Mouse (Mus musculus): ENCODE results near the gene Tmem176b. TPM values are rescaled to one million over a fixed set of nuclear protein-coding genes. Genes with fewer than 3 reads are reported as not detected.

The Tmem176b gene
- polyA plus RNA-seq, 1 experiment from 2014 or later: 235 TPM

DNA sequence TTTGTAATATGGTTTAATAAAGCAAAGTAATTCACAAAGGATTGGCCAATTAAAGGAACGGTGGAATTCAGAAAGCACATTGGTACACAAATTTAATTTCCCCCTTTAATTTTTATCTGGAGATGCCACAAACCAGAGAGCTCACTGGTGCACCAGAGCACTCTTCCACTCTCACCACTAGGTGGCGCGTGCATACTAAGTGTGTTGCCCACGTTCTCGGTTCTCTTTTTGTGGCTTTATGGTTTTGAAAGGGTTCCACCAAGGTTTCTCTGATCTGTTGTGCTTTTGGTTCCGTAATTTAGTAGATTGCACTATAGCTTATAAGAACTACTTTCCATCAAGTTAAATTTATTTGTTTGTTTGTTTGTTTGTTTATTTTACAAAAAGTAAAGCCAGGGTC is 23.5 kb downstream of the Tmem176b start:
- Histone ChIP-seq H3K9me3 (no peaks in the 10 kb centered on the region; the same call in 1 of the 2 replicates), H3K4me3 (no peak overlapping the region), H3K4me1 (no peaks in the 10 kb centered on the region), H3K27me3 (no peaks in the 10 kb centered on the region), H3K4me2 (no peak overlapping the region), H3K36me3 (no peaks in the 10 kb centered on the region), H3K27ac (no peak overlapping the region), H3K9ac (no peak overlapping the region)
- WGBS: 8% methylated on average over 6 of the region's 6 CpGs
- ATAC-seq (ENCODE audit: insufficient number of reproducible peaks, low FRiP score, low TSS enrichment, low read depth): no peak

DNA sequence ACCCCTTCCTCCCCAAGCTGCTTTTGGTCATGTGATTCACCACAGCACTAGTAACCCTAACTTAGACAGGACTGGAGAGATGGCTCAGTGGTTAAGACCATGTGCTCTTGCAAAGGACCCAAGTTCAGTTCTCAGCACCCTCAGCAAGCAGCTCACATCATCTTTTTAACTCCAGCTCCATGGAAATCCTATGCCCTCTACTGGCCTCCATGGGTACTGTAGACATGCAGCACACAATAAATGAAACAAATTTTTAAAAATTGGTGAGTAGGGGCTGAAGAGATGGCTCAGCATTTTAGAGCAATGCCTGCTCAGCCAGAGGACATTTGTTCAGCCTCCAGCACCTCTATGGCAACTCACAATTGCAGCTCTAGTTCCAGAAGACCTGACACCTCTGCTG is 26.3 kb downstream of the Tmem176b start:
- H3K4me3 ChIP-seq: no peak overlapping the region
- no peak overlapping the region for H3K4me2 ChIP-seq
- ATAC-seq (ENCODE audit: insufficient number of reproducible peaks, low FRiP score, low TSS enrichment, low read depth): no peak
- H3K9ac ChIP-seq: no peak overlapping the region
- H3K36me3 ChIP-seq: no peaks in the 10 kb centered on the region
- H3K27ac ChIP-seq: no peak overlapping the region
- no peaks in the 10 kb centered on the region; the same call in 1 of the 2 replicates for H3K9me3 ChIP-seq
- H3K4me1 ChIP-seq: no peaks in the 10 kb centered on the region
- H3K27me3 ChIP-seq: no peaks in the 10 kb centered on the region

DNA sequence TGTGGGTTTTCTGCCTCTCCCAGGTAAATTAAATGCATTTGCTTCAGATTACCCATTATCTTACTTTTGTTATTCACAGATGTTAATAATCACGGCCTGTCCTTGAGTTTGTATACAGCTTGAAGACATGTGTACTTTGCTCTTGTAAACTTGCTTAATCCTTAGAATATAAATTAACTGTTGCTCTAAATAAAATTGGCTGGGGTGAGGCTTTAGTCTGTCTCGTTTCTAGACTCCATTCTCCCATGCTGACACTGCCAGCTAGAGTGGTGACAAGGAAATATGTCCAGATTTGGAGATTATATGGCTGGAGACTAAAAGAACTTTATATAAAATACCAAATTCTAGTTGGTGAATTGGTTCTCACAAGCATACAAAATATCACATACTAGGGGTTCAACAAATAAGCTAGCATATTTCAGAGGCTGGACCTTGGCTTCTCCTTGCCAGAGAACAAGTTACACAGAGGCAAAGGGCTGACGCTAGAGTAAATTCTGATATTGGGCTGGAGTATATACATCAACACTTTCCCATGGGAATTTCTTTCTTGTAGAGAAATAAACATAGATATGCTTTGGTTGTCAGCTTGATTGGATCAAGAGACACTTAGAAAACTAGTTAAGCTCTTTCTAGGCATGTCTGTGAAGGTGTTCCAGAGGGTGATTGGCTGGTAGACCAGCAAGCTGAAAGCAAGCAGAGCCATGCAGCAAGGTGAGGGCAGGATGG is 31.6 kb downstream of the Tmem176b start:
- Histone ChIP-seq H3K9me3 (no peaks in the 10 kb centered on the region), H3K4me2 (no peak overlapping the region), H3K27ac (no peak overlapping the region), H3K9ac (no peak overlapping the region), H3K36me3 (no peaks in the 10 kb centered on the region), H3K4me1 (no peaks in the 10 kb centered on the region), H3K27me3 (no peaks in the 10 kb centered on the region), H3K4me3 (no peak overlapping the region)
- 63% methylated on average over 3 of the region's 3 CpGs for WGBS
- ATAC-seq (ENCODE audit: insufficient number of reproducible peaks, low FRiP score, low TSS enrichment, low read depth): no peak

DNA sequence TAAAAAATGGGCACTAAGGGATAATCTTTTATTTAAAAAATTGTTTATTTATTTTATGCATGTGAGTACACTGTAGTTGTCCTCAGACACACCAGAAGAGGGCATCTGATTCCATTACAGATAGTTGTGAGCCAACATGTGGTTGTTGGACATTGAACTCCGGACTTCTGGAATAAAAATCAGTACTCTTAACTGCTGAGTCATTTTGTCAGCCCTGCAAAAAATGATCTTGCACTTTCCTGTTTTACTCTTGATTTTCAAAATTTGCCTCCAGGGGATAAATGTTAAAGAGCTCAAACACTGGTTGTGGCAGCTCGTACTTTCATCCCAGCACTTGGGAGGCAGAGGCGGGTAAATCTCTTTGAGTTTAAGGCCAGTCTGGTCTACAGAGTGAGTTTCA is 34.5 kb downstream of the Tmem176b start:
- WGBS: 86% methylated on average over 3 of the region's 3 CpGs
- H3K4me3 ChIP-seq: no peak overlapping the region
- ATAC-seq (ENCODE audit: insufficient number of reproducible peaks, low FRiP score, low TSS enrichment, low read depth): no peak
- no peaks in the 10 kb centered on the region for H3K36me3 ChIP-seq
- H3K4me2 ChIP-seq: no peak overlapping the region
- H3K27me3 ChIP-seq: no peaks in the 10 kb centered on the region
- H3K4me1 ChIP-seq: no peaks in the 10 kb centered on the region
- H3K9me3 ChIP-seq: no peaks in the 10 kb centered on the region
- H3K27ac ChIP-seq: no peak overlapping the region
- no peak overlapping the region for H3K9ac ChIP-seq

DNA sequence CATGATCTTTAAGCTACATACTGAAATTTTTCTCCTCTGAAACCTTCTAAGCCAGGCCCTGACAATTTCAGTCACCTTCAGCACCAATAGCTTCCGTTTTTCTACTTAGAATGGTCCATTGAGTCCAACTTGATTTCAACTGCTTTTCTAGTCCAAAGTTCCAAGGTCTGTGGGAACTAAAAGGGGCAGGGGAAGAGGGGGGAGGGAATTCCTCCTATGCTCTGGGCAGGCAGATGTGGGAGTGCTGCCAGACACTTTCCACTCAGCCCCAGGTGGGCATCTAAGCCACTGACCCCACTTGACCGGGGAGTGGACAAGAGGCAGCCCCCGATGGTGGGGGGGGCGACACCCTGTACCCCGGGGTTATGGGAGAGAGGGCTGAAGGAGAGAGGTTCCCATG is 37.0 kb downstream of the Tmem176b start:
- Histone ChIP-seq H3K27ac (no peak overlapping the region), H3K4me3 (no peak overlapping the region), H3K4me1 (no peaks in the 10 kb centered on the region), H3K27me3 (no peaks in the 10 kb centered on the region), H3K4me2 (no peak overlapping the region), H3K9ac (no peak overlapping the region), H3K36me3 (no peaks in the 10 kb centered on the region), H3K9me3 (no peaks in the 10 kb centered on the region)
- 83% methylated on average over 5 of the region's 5 CpGs for WGBS
- ATAC-seq (ENCODE audit: insufficient number of reproducible peaks, low FRiP score, low TSS enrichment, low read depth): no peak

DNA sequence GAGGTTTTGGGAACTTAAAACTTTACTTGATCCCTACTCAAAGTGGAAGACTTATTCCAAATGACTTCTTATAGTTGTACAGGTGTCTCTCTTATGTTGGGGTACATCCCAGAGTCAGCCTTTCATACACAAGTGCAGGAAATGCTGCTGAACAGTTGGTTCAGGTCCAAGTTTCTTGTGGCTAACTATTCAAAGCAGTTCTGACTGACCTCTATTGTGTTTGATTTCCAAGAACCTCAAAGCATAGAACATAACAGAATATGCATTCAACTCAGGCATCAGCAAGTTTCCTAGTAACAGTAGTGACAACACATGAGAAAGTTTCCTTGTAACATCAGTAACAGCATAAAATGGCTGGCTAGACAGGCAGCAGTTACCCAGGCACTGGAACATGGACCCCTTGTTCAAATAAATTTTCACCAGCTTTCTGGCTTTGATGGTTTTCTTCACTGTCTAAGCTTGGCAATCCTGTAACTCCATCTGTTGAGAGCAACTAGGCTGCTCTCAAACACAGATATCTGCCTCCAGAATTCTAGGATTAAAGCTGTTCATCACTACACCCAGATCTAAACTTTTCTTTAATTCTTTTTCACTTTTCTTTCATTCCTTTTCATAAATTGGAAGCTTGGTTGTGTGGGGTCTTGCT is 37.8 kb downstream of the Tmem176b start:
- H3K4me2 ChIP-seq: no peak overlapping the region
- no peak overlapping the region for H3K4me3 ChIP-seq
- H3K27me3 ChIP-seq: no peaks in the 10 kb centered on the region
- no peaks in the 10 kb centered on the region for H3K4me1 ChIP-seq
- H3K9me3 ChIP-seq: no peaks in the 10 kb centered on the region
- H3K36me3 ChIP-seq: no peaks in the 10 kb centered on the region
- ATAC-seq (ENCODE audit: insufficient number of reproducible peaks, low FRiP score, low TSS enrichment, low read depth): no peak
- H3K9ac ChIP-seq: no peak overlapping the region
- no peak overlapping the region for H3K27ac ChIP-seq

DNA sequence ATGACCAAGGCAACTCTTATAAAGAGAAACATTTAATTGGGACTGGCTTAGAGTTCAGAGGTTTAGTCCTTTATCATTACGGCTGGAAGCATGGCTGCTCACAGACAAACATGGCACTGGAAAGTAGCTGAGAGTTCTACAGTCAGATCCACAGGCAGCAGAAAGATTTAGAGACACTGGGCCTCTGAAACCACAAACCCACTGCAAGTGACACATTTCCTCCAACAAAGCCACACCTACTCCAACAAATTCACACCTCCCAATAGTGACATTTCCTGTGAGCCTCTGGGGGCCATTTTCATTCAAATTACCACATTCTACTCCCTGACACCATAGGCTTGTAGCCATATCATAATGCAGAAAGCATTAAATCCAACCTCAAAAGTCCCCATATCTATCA is 39.4 kb downstream of the Tmem176b start:
- no peak for ATAC-seq (ENCODE audit: insufficient number of reproducible peaks, low FRiP score, low TSS enrichment, low read depth)
- no peaks in the 10 kb centered on the region for H3K4me1 ChIP-seq
- H3K27me3 ChIP-seq: no peaks in the 10 kb centered on the region
- H3K4me3 ChIP-seq: no peak overlapping the region
- 83% methylated on average over 1 of the region's 1 CpGs for WGBS
- H3K36me3 ChIP-seq: no peaks in the 10 kb centered on the region
- no peaks in the 10 kb centered on the region for H3K9me3 ChIP-seq
- no peak overlapping the region for H3K9ac ChIP-seq
- no peak overlapping the region for H3K4me2 ChIP-seq
- H3K27ac ChIP-seq: no peak overlapping the region

DNA sequence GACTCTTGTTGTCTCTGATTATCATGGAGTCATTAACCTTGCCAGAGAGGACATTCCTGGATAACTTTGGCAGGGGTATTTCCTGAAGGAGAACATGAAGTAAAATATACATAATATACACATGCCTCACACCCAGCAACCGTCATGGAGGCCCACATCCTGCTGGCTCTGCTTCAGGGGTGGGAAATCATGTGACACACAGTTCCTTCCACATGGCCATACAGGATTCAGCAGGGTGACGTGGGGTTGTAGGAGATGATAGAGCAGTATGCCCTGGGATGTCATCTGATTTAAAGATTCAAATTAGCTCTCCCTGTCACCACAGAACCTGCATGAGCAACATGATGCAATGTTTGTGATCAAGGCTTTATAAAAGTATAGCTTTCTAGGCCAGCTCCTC is 53.4 kb downstream of the Tmem176b start:
- Histone ChIP-seq H3K9ac (no peak overlapping the region), H3K4me2 (no peak overlapping the region), H3K27ac (no peak overlapping the region), H3K4me3 (no peak overlapping the region), H3K9me3 (no peaks in the 10 kb centered on the region), H3K27me3 (no peaks in the 10 kb centered on the region), H3K4me1 (no peaks in the 10 kb centered on the region), H3K36me3 (no peaks in the 10 kb centered on the region)
- ATAC-seq (ENCODE audit: insufficient number of reproducible peaks, low FRiP score, low TSS enrichment, low read depth): no peak
- WGBS: 81% methylated on average over 2 of the region's 2 CpGs

DNA sequence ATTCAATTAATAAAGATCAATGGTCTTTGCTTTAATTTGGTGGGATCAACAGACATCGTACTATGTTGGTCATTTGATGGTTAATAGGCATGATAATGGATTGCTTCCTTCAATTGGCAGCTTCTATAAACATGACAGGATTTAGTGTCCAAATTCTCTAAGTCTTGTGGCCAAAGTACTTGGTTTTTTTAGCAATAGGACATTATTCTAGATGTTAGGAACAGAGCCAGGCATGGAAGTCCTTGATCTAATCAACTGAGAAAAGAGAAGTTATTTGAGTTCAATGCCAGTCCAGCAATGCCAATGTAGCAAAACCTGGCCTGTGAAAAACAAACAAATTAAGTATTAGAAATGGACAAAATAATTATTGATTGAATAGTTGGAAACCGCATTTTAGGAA is 55.7 kb downstream of the Tmem176b start:
- no peak overlapping the region for H3K27ac ChIP-seq
- H3K4me2 ChIP-seq: no peak overlapping the region
- no peak overlapping the region for H3K4me3 ChIP-seq
- no peaks in the 10 kb centered on the region for H3K27me3 ChIP-seq
- H3K9me3 ChIP-seq: no peaks in the 10 kb centered on the region
- H3K36me3 ChIP-seq: no peaks in the 10 kb centered on the region
- no peak overlapping the region for H3K9ac ChIP-seq
- 65% methylated on average over 2 of the region's 2 CpGs for WGBS
- ATAC-seq (ENCODE audit: insufficient number of reproducible peaks, low FRiP score, low TSS enrichment, low read depth): no peak
- H3K4me1 ChIP-seq: no peaks in the 10 kb centered on the region

DNA sequence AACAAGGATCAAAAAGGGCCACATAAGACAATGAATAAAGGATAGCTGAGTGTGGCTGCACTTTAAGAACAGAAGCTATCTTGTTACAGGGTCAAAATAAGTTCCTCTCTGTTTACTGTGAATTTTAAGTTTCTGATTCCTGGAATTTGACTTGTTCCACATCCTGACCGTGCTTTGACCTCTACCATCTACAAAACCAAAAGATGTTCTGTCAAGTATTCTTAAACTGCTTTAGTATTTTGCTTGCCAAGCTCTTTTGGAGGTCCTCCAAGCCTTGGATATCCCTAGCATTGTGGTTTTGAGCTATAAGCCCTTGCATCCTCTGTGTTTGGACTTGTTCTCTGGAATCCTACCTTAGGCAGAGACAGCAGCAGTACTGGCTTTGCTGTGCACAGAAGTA is 56.1 kb downstream of the Tmem176b start:
- no peak for ATAC-seq (ENCODE audit: insufficient number of reproducible peaks, low FRiP score, low TSS enrichment, low read depth)

DNA sequence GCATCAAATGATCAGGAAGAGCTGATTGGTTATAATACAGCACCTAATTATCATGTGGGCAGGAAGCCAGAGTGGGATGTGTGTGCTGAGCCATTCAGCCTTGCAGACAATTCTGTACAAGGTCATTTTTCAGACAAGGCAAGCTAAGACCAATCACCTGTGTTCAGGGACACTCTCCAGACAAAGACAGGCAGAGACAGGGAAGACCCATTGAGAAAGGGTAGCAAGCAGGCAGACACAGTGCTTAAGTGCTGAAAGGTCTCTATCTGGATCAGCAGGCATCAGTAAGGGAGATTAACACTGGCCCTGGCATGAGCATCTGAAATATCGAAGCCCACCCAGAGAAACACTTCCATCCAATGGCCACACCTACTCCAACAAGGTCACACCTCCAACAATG is 56.9 kb downstream of the Tmem176b start:
- H3K27ac ChIP-seq: no peak overlapping the region
- 87% methylated on average over 1 of the region's 1 CpGs for WGBS
- H3K4me2 ChIP-seq: no peak overlapping the region
- no peak for ATAC-seq (ENCODE audit: insufficient number of reproducible peaks, low FRiP score, low TSS enrichment, low read depth)
- no peak overlapping the region for H3K9ac ChIP-seq
- no peaks in the 10 kb centered on the region for H3K36me3 ChIP-seq
- H3K9me3 ChIP-seq: no peaks in the 10 kb centered on the region
- no peaks in the 10 kb centered on the region for H3K4me1 ChIP-seq
- H3K4me3 ChIP-seq: no peak overlapping the region
- H3K27me3 ChIP-seq: no peaks in the 10 kb centered on the region

More for the DNA sequence above, 56.1 kb downstream of the Tmem176b start:
- Histone ChIP-seq H3K4me3 (no peak overlapping the region), H3K4me2 (no peak overlapping the region), H3K9ac (no peak overlapping the region), H3K27ac (no peak overlapping the region), H3K4me1 (no peaks in the 10 kb centered on the region), H3K9me3 (no peaks in the 10 kb centered on the region), H3K27me3 (no peaks in the 10 kb centered on the region), H3K36me3 (no peaks in the 10 kb centered on the region)
- 58% methylated on average over 1 of the region's 1 CpGs for whole genome bisulfite sequencing
